Mouse (Mus musculus) testis, adult 2 months (tissue): Measurements from ENCODE around the gene Mmp8.

Source experiments
- CTCF ChIP-seq: fragments of 200-500 bp; IDR thresholded peaks from 2 replicates; pipeline ENCODE4 v1.5.1; 2012; ENCODE audit warnings: low read depth, mild to moderate bottlenecking, inconsistent platforms, low read length, moderate library complexity; ENCODE audit not compliant: control insufficient read depth, insufficient read depth, insufficient replicate concordance
- POLR2A ChIP-seq: fragments of 200-500 bp; IDR thresholded peaks from 2 replicates; pipeline ENCODE4 v1.6.1; 2012; ENCODE audit warnings: low read depth, mild to moderate bottlenecking, inconsistent platforms, low read length, moderate library complexity; ENCODE audit not compliant: control insufficient read depth

DNA sequence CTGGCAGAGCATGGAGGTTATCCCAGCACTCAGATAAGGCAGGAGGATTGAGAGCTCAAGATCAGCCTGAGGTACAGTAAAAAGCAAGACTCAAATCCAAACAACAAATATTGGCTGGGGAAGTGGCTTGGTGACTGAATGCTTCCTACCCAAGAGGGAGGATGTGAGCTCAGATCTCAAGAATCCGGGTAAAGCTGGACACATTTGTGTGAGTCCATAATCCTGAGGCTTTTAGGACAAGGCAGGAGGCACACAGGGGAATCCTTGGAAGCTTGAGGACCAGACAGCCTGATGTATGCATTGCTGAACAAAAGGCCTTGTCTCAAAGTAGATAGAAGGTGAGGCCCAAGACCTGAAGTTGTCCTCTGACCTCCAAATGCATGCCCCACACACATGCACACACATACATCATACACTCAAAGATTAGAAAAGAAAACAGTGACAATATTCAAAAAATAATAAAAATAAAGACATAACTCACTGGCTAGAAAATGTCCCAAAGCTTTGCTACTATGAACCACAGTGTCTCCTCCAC is 13.3 kb upstream of the Mmp8 start:
- TF ChIP-seq CTCF = no peak
- no peak for TF ChIP-seq POLR2A
